Comparison of ENCODE assay signal across 7 mouse cellular contexts in genomic region chr7:97424621-97425245, GRCm38 (mm10). TPM values are rescaled to one million over a fixed set of nuclear protein-coding genes. Genes with fewer than 3 reads are reported as not detected.
DNase-seq lines count a peak whose midpoint lies in the region; ATAC-seq and TF ChIP-seq lines count a peak whose summit lies in the region.

No protein-coding gene starts in this region.

- TF ChIP-seq POLR2A in kidney, adult 2 months (IDR thresholded peaks at IDR 0.05; ENCODE audit: low read depth, low read length), result no peak

- peaks cover 15% of the 10 kb centered on the region for H3K4me1 ChIP-seq in embryonic facial prominence, embryonic 10.5 days
- H3K4me1 ChIP-seq in kidney, adult 2 months (ENCODE audit: control insufficient read depth, insufficient read depth, low read length), result no peaks in the 10 kb centered on the region
- H3K4me1 ChIP-seq in limb, embryonic 12.5 days (replicated peaks), result peaks cover 11% of the 10 kb centered on the region
- peaks cover 15% of the 10 kb centered on the region for H3K4me1 ChIP-seq in midbrain, embryonic 15.5 days

- no peaks in the 10 kb centered on the region for H3K27me3 ChIP-seq in embryonic facial prominence, embryonic 10.5 days (replicated peaks; ENCODE audit: low read depth, poor library complexity, severe bottlenecking)
- H3K27me3 ChIP-seq in kidney, adult 2 months (replicated peaks; ENCODE audit: control insufficient read depth, insufficient read depth, low read length), result no peaks in the 10 kb centered on the region
- no peaks in the 10 kb centered on the region for H3K27me3 ChIP-seq in limb, embryonic 12.5 days
- no peaks in the 10 kb centered on the region for H3K27me3 ChIP-seq in midbrain, embryonic 15.5 days (replicated peaks)

- no peak overlapping the region for H3K4me2 ChIP-seq in limb, embryonic 12.5 days
- H3K4me2 ChIP-seq in midbrain, embryonic 15.5 days, result peak overlapping the region; percentile 15; the same call in 1 of the 2 replicates

- 9% methylated on average over 12 of the region's 12 CpGs for WGBS in embryonic facial prominence, embryonic 10.5 days
- 8% methylated on average over 12 of the region's 12 CpGs for WGBS in kidney, adult 2 months
- WGBS in limb, embryonic 12.5 days, result 9% methylated on average over 12 of the region's 12 CpGs
- WGBS in midbrain, embryonic 15.5 days, result 10% methylated on average over 12 of the region's 12 CpGs

- peak; percentile 66; the same call in 1 of the 2 replicates for ATAC-seq in limb, embryonic 12.5 days (ENCODE audit: insufficient number of reproducible peaks, insufficient read depth, low FRiP score, low TSS enrichment, low read depth)
- ATAC-seq in midbrain, embryonic 15.5 days (replicated peaks), result peak; percentile 82

- no peak overlapping the region for H3K9ac ChIP-seq in limb, embryonic 12.5 days (replicated peaks)
- no peak overlapping the region for H3K9ac ChIP-seq in midbrain, embryonic 15.5 days

- peak; percentile 98 for DNase-seq in adrenal gland, postnatal 10 days
- peak; percentile 91 for DNase-seq in embryonic facial prominence, embryonic 10.5 days (ENCODE audit: low spot score)
- peak; percentile 97 for DNase-seq in heart, adult 11 months
- DNase-seq in kidney, adult 2 months, result peak; percentile 92
- peak; percentile 69 for DNase-seq in spleen, adult 12 weeks (ENCODE audit: low spot score)

- no peak overlapping the region for H3K27ac ChIP-seq in embryonic facial prominence, embryonic 10.5 days (replicated peaks)
- H3K27ac ChIP-seq in kidney, adult 2 months (ENCODE audit: insufficient read depth, low read depth, low read length), result no peak overlapping the region
- H3K27ac ChIP-seq in limb, embryonic 12.5 days, result no peak overlapping the region
- H3K27ac ChIP-seq in midbrain, embryonic 15.5 days, result no peak overlapping the region

- no peaks in the 10 kb centered on the region for H3K36me3 ChIP-seq in embryonic facial prominence, embryonic 10.5 days (replicated peaks)
- H3K36me3 ChIP-seq in kidney, adult 2 months (ENCODE audit: control insufficient read depth, insufficient read depth, low read length), result no peaks in the 10 kb centered on the region
- no peaks in the 10 kb centered on the region for H3K36me3 ChIP-seq in limb, embryonic 12.5 days
- H3K36me3 ChIP-seq in midbrain, embryonic 15.5 days (replicated peaks), result no peaks in the 10 kb centered on the region

- no peak overlapping the region for H3K4me3 ChIP-seq in embryonic facial prominence, embryonic 10.5 days
- no peak overlapping the region for H3K4me3 ChIP-seq in kidney, adult 2 months (ENCODE audit: insufficient read depth, low read depth, low read length)
- no peak overlapping the region for H3K4me3 ChIP-seq in limb, embryonic 12.5 days (replicated peaks)
- no peak overlapping the region for H3K4me3 ChIP-seq in midbrain, embryonic 15.5 days

- peak; percentile 89 for TF ChIP-seq CTCF in kidney, adult 2 months (conservative IDR thresholded peaks at IDR 0.05; ENCODE audit: insufficient read depth, insufficient read length, low read depth, low read length)

- H3K9me3 ChIP-seq in embryonic facial prominence, embryonic 10.5 days, result no peaks in the 10 kb centered on the region
- no peaks in the 10 kb centered on the region for H3K9me3 ChIP-seq in limb, embryonic 12.5 days
- no peaks in the 10 kb centered on the region for H3K9me3 ChIP-seq in midbrain, embryonic 15.5 days

RNA-seq across cellular contexts. Expression of gene Thrsp, which starts 7.2 kb away (rescaled TPM):
- 100 to 1,000 TPM; 444 to 455 TPM for total RNA-seq in adrenal gland, postnatal 10 days (2021)
- polyA plus RNA-seq in embryonic facial prominence, embryonic 10.5 days (2016; fragmentation: Nextera tagmentation; extraction: Ambion mirVana), result 0.26 and 0.45 TPM in 2 replicates
- polyA plus RNA-seq in kidney, adult 2 months (2012; rRNA removed), result 225 and 246 TPM in 2 replicates
- polyA plus RNA-seq in limb, embryonic 12.5 days (2016; fragmentation: Nextera tagmentation; extraction: Ambion mirVana), result 0.60 and 0.64 TPM in 2 replicates
- polyA plus RNA-seq in midbrain, embryonic 15.5 days (2015; fragmentation: Nextera tagmentation; extraction: Ambion mirVana), result 1.7 and 1.9 TPM in 2 replicates

RNA-seq across cellular contexts. Expression of gene Ndufc2, which starts 24.9 kb away (rescaled TPM):
- 100 to 1,000 TPM; 603 to 657 TPM for total RNA-seq in adrenal gland, postnatal 10 days (2021)
- polyA plus RNA-seq in embryonic facial prominence, embryonic 10.5 days (2016; fragmentation: Nextera tagmentation; extraction: Ambion mirVana), result 304 and 310 TPM in 2 replicates
- 300 and 389 TPM in 2 replicates for polyA plus RNA-seq in kidney, adult 2 months (2012; rRNA removed)
- 365 and 384 TPM in 2 replicates for polyA plus RNA-seq in limb, embryonic 12.5 days (2016; fragmentation: Nextera tagmentation; extraction: Ambion mirVana)
- 377 and 384 TPM in 2 replicates for polyA plus RNA-seq in midbrain, embryonic 15.5 days (2015; fragmentation: Nextera tagmentation; extraction: Ambion mirVana)

RNA-seq across cellular contexts. Expression of gene Kctd14, which starts 26.4 kb away (rescaled TPM):
- 1 to 10 TPM; 2.0 to 3.1 TPM for total RNA-seq in adrenal gland, postnatal 10 days (2021)
- 0.45 and 0.95 TPM in 2 replicates for polyA plus RNA-seq in embryonic facial prominence, embryonic 10.5 days (2016; fragmentation: Nextera tagmentation; extraction: Ambion mirVana)
- polyA plus RNA-seq in kidney, adult 2 months (2012; rRNA removed), result 1.1 and 1.5 TPM in 2 replicates
- polyA plus RNA-seq in limb, embryonic 12.5 days (2016; fragmentation: Nextera tagmentation; extraction: Ambion mirVana), result 1.5 and 2.0 TPM in 2 replicates
- polyA plus RNA-seq in midbrain, embryonic 15.5 days (2015; fragmentation: Nextera tagmentation; extraction: Ambion mirVana), result 1.1 and 1.2 TPM in 2 replicates

RNA-seq across cellular contexts. Expression of gene Alg8, which starts 53.3 kb away (rescaled TPM):
- total RNA-seq in adrenal gland, postnatal 10 days (2021), result 10 to 100 TPM; 13.2 to 13.8 TPM
- 55.2 and 58.8 TPM in 2 replicates for polyA plus RNA-seq in embryonic facial prominence, embryonic 10.5 days (2016; fragmentation: Nextera tagmentation; extraction: Ambion mirVana)
- 9.9 and 10.4 TPM in 2 replicates for polyA plus RNA-seq in kidney, adult 2 months (2012; rRNA removed)
- polyA plus RNA-seq in limb, embryonic 12.5 days (2016; fragmentation: Nextera tagmentation; extraction: Ambion mirVana), result 35.9 and 38.7 TPM in 2 replicates
- 12.9 and 14.2 TPM in 2 replicates for polyA plus RNA-seq in midbrain, embryonic 15.5 days (2015; fragmentation: Nextera tagmentation; extraction: Ambion mirVana)

RNA-seq across cellular contexts. Expression of gene Ints4, which starts 56.0 kb away (rescaled TPM):
- 10 to 100 TPM; 47.3 to 56.3 TPM for total RNA-seq in adrenal gland, postnatal 10 days (2021)
- 67.9 and 68.3 TPM in 2 replicates for polyA plus RNA-seq in embryonic facial prominence, embryonic 10.5 days (2016; fragmentation: Nextera tagmentation; extraction: Ambion mirVana)
- polyA plus RNA-seq in kidney, adult 2 months (2012; rRNA removed), result 71.8 and 76.4 TPM in 2 replicates
- polyA plus RNA-seq in limb, embryonic 12.5 days (2016; fragmentation: Nextera tagmentation; extraction: Ambion mirVana), result 60.0 and 61.2 TPM in 2 replicates
- 40.7 and 48.3 TPM in 2 replicates for polyA plus RNA-seq in midbrain, embryonic 15.5 days (2015; fragmentation: Nextera tagmentation; extraction: Ambion mirVana)

Comparison
In these comparisons a context has a peak if more than half of its experiments do, and no peak if none do; other contexts are left out.
1. RNA of gene Thrsp, which starts 7.2 kb away (polyA plus RNA-seq): 225 to 246 TPM in kidney, adult 2 months; 1.7 to 1.9 TPM in midbrain, embryonic 15.5 days, 0.60 to 0.64 TPM in limb, embryonic 12.5 days and 0.26 to 0.45 TPM in embryonic facial prominence, embryonic 10.5 days; every median in the first group is over 10 times any median in the second.
2. Peak in every context shown above with its lines, with median percentiles within 50 percentile points of each other: DNase-seq.